Mouse (Mus musculus) gastrocnemius, adult 8-10 months (tissue): ENCODE measurements around the gene Zc3hc1. TPM values are rescaled to one million over a fixed set of nuclear protein-coding genes. Genes with fewer than 3 reads are reported as not detected.

ENCODE experiments used
- DNase-seq, 2 experiments: peaks; one replicate each; pipeline ENCODE4 v3.0.0; 2022; ENCODE audit warnings: low spot score in 2 of 2
- total RNA-seq, 4 experiments: library from RNA; stranded (reverse); gene quantifications; 2 replicates each; pipeline ENCODE4 v1.2.4; 2022

Gene Zc3hc1
- total RNA-seq, 4 experiments from 2014 or later: 17.6 to 20.2 (median 19.3) TPM

GRCm38 (mm10) chr6:30321002-30321401 lies 69.8 kb downstream of the Zc3hc1 start:
- DNase-seq: no peak

GRCm38 (mm10) chr6:30319216-30319615 lies 71.6 kb downstream of the Zc3hc1 start:
- no peak for DNase-seq

Other genes starting within 250 kb of the Zc3hc1 start
- 10 to 100 TPM; 47.9 to 63.1 (median 52.5) TPM for gene Ube2h, start 86.5 kb downstream of the Zc3hc1 start, total RNA-seq
- gene Klhdc10, start 10.8 kb upstream of the Zc3hc1 start, total RNA-seq: 10 to 100 TPM; 35.6 to 46.1 (median 40.0) TPM
- 10 to 100 TPM in 3 of 4 experiments, 1 to 10 TPM in 1; 9.2 to 12.5 (median 10.6) TPM for gene Tmem209, start 118.8 kb upstream of the Zc3hc1 start, total RNA-seq
- gene Ssmem1, start 118.8 kb upstream of the Zc3hc1 start, total RNA-seq: under 1 TPM in 1 of 4 experiments, not detected in 3; 0.36 TPM
- under 1 TPM in 1 of 4 experiments, not detected in 3; 0.21 TPM for gene Cpa2, start 150.6 kb upstream of the Zc3hc1 start, total RNA-seq
- not detected for gene Cpa4, start 177.3 kb upstream of the Zc3hc1 start, total RNA-seq
- gene Cpa5, start 220.0 kb upstream of the Zc3hc1 start, total RNA-seq: not detected
- gene Cpa1, start 248.2 kb upstream of the Zc3hc1 start, total RNA-seq: not detected